Mouse (Mus musculus) layer of hippocampus, adult 18-20 months (tissue): ENCODE measurements around the gene Tmem29. TPM values are rescaled to one million over a fixed set of nuclear protein-coding genes. Genes with fewer than 3 reads are reported as not detected.
A peak's percentile ranks its signal among the peaks of the same experiment; 100 is the strongest.
"Not testable (repeated sequence)": the region's sequence is repeated elsewhere in the genome, so short reads cannot be mapped to it uniquely, and the experiment has no call there.

Experiments
- DNase-seq, 2 experiments: peaks; one replicate each; pipeline ENCODE4 v3.0.0; 2022; ENCODE audit warnings: low spot score in 2 of 2
- long read RNA-seq: library from polyadenylated mRNA; stranded (forward); transcript quantifications from one replicate; pipeline ENCODE4 v2.0.0, GENCODE M21; 2021
- total RNA-seq, 2 experiments: library from RNA; stranded (reverse); gene quantifications; 2 replicates each; pipeline ENCODE4 v1.2.3; 2021

Gene Tmem29
- 10 to 100 TPM; 34.1 to 39.0 TPM for total RNA-seq
- long read RNA-seq, partial matches to known transcripts = 0 of 14 reads
- long read RNA-seq, other reads (novel, unspliced or antisense) = 2 of 14 reads

- peak; percentile 83 to 87 for DNase-seq
Observed at GRCm38 (mm10) chrX:150458766-150459350, at the start of gene Tmem29. Gene Tmem29, minus strand, starts transcription at chrX:150459154.

- DNase-seq = no peak
Observed at GRCm38 (mm10) chrX:150508696-150509095, 49.7 kb upstream of the Tmem29 start.

GRCm38 (mm10) chrX:150487811-150488210, 28.9 kb upstream of the Tmem29 start:
- not testable (repeated sequence) for DNase-seq

- DNase-seq = not testable (repeated sequence)
Observed at GRCm38 (mm10) chrX:150486314-150487030, 27.5 kb upstream of the Tmem29 start.

- DNase-seq = peak; percentile 89 to 91
Observed at GRCm38 (mm10) chrX:150477854-150478780, 19.2 kb upstream of the Tmem29 start.

GRCm38 (mm10) chrX:150471416-150471815, 12.5 kb upstream of the Tmem29 start:
- no peak for DNase-seq

- DNase-seq = no peak
Observed at GRCm38 (mm10) chrX:150468266-150468665, 9.3 kb upstream of the Tmem29 start.

- DNase-seq = not testable (repeated sequence)
Observed at GRCm38 (mm10) chrX:150466817-150467216, 7.9 kb upstream of the Tmem29 start.

GRCm38 (mm10) chrX:150460143-150460542, 1.2 kb upstream of the Tmem29 start:
- no peak for DNase-seq

GRCm38 (mm10) chrX:150459411-150459927, 515 bp upstream of the Tmem29 start:
- DNase-seq = no peak

GRCm38 (mm10) chrX:150458136-150458535, 818 bp downstream of the Tmem29 start:
- DNase-seq = no peak

- DNase-seq = peak; percentile 76 to 87
Observed at GRCm38 (mm10) chrX:150440505-150441338, 18.2 kb downstream of the Tmem29 start.

GRCm38 (mm10) chrX:150436373-150436772, 22.6 kb downstream of the Tmem29 start:
- no peak for DNase-seq

GRCm38 (mm10) chrX:150435367-150435766, 23.6 kb downstream of the Tmem29 start:
- no peak for DNase-seq

- no peak for DNase-seq
Observed at GRCm38 (mm10) chrX:150413505-150413904, 45.4 kb downstream of the Tmem29 start.

Other genes starting within 250 kb of the Tmem29 start
- gene Alas2, start 88.2 kb upstream of the Tmem29 start, total RNA-seq = 1 to 10 TPM; 3.4 to 5.4 TPM
- under 1 TPM; 0.84 to 0.92 TPM for gene Pfkfb1, start 129.1 kb upstream of the Tmem29 start, total RNA-seq
- gene Apex2, start 130.7 kb upstream of the Tmem29 start, total RNA-seq = 10 to 100 TPM; 10.1 to 13.9 TPM
- gene Tro, start 198.4 kb upstream of the Tmem29 start, total RNA-seq = 100 to 1,000 TPM; 152 to 159 TPM